Mouse (Mus musculus) cerebellum, adult 2 months (tissue): ENCODE data around the gene Palb2.

ENCODE experiments used
- CTCF ChIP-seq: fragments of 200-500 bp; IDR thresholded peaks from 2 replicates; pipeline ENCODE4 v1.5.1; 2011; ENCODE audit warnings: low read depth, mild to moderate bottlenecking, control low read depth, low read length, moderate library complexity, borderline replicate concordance; ENCODE audit not compliant: insufficient read depth
- POLR2A ChIP-seq: fragments of 200-500 bp; IDR thresholded peaks from 2 replicates; pipeline ENCODE4 v1.6.1; 2011; ENCODE audit warnings: low read length, control low read depth, borderline replicate concordance; ENCODE audit not compliant: insufficient read depth

- TF ChIP-seq CTCF (no peak), POLR2A (no peak)
These were observed 5.4 kb upstream of the Palb2 start for GRCm38 (mm10) chr7:122138190-122138589.
